Mouse (Mus musculus) embryo, embryonic 9.5 days (tissue): ENCODE measurements at regions not wholly inside any gene's neighbourhood (a gene's known extent, or its start where the extent isn't known, plus 50 kb on each side); places are given as distances from the start of the nearest gene placed in this dataset.
A peak's percentile ranks its signal among the peaks of the same experiment; 100 is the strongest.

Source experiments
- DNase-seq: peaks from one replicate; pipeline ENCODE4 v3.0.0-alpha.2; 2017; ENCODE audit errors: extremely low spot score

- peak; percentile 9 for DNase-seq
Measured at GRCm38 (mm10) chr1:124674420-124674819, 629.1 kb upstream of the Dpp10 start.

DNA sequence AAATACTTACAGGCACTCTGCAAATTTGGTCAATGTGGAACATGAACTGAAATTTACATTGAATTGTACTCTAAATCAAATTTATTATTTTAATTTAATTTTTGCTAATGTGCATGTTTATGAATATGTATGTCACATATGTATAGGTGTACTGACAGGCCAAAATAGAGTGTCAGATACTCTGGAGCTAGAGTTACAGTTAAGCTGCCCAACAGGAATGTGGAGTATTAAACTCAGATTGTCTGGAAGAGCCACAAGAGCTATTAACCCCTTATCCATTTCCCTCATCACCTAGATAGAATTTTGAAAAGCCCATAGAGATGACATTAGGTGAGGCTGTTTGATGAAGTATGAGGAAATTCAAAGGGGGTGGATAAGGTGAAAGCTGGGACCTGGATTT, 607.5 kb upstream of the Dpp10 start:
- DNase-seq: no peak

DNA sequence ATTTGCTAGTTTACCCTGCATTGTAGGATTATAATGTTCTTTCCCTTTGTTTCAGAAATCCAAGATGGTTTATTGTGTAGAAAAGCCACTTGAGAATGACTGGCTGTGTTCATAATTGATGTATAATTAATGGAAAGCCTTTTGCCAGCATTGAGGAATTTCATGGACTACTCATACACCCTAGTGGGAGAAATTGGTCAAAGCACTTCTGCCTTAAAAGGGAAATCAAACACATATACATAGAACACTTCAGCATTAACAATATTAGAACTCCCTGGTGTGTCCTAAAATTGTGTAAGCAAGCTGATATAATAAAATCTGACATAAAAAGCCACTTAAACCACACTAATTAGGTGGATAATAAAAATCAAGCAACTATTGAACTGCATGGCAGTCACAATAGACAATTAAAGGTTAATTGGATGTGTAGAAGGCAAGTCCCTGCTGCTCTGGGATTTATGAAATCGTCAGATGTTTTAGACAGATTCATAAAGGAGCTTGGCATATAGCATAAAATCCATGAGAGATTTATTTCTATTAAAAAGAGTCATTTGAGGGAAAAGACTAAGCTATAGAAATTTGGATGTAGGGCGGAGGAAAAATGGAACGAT, 607.0 kb upstream of the Dpp10 start:
- DNase-seq: no peak

GRCm38 (mm10) chr1:124635246-124635768, 589.9 kb upstream of the Dpp10 start:
- no peak for DNase-seq

- no peak for DNase-seq
Measured at GRCm38 (mm10) chr1:124630084-124630483, 584.7 kb upstream of the Dpp10 start.

DNA sequence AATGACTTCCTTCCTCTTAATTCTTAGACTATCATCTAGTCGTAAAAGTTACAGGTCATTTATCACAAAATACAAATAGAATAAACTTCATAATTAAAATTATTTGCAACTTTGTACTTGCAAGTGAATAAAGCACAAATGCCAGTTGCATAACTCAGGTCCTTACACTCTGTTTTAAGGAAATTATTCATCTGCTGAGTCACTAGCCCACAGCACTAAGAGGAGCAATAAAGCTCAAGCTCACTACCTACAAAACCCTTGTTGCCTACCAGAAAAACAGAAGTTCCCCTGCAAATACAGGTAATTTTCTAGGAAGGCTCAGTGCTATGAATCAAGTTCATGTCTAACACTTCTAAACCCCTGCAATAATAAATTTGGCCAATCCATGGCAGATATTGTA, 539.3 kb upstream of the Dpp10 start:
- DNase-seq: no peak
